Mouse (Mus musculus): ENCODE measurements around the gene Erich3.

GRCm38 (mm10) chr3:154763374-154763773, 99.7 kb downstream of the Erich3 start:
- no peak for TF ChIP-seq CTCF (IDR thresholded peaks at IDR 0.05; ENCODE audit: control insufficient read depth, insufficient read depth, insufficient replicate concordance, low read depth, low read length)
- no peak for TF ChIP-seq POLR2A (IDR thresholded peaks at IDR 0.05; ENCODE audit: control insufficient read depth, low read depth, low read length)
